Mouse (Mus musculus) bone marrow, adult 2 months (tissue): Measurements from ENCODE around the gene Efna3. TPM values are rescaled to one million over a fixed set of nuclear protein-coding genes. Genes with fewer than 3 reads are reported as not detected.

Experiments
- H3K27ac ChIP-seq: fragments of 200-500 bp; 2 replicates; pipeline ENCODE4 v1.5.1; 2012; ENCODE audit warnings: low read depth, mild to moderate bottlenecking, control low read depth, inconsistent platforms, low read length; ENCODE audit not compliant: control insufficient read depth, poor library complexity, insufficient read depth
- H3K4me1 ChIP-seq: fragments of 200-500 bp; 2 replicates; pipeline ENCODE4 v1.6.1; 2011; ENCODE audit warnings: low read length; ENCODE audit not compliant: control insufficient read depth, insufficient read depth
- H3K4me3 ChIP-seq: fragments of 200-500 bp; replicated peaks from 2 replicates; pipeline ENCODE3; 2011; ENCODE audit warnings: mild to moderate bottlenecking, low read depth, low read length, control low read depth; ENCODE audit not compliant: control insufficient read depth
- CTCF ChIP-seq: fragments of 200-500 bp; IDR thresholded peaks from 2 replicates; pipeline ENCODE4 v1.5.1; 2011; ENCODE audit warnings: low read length, control low read depth; ENCODE audit not compliant: control insufficient read depth, insufficient read depth
- POLR2A ChIP-seq: fragments of 200-500 bp; IDR thresholded peaks from 2 replicates; pipeline ENCODE4 v1.6.1; 2011; ENCODE audit warnings: low read depth, mild to moderate bottlenecking, control low read depth, low read length, borderline replicate concordance; ENCODE audit not compliant: control insufficient read depth
- WGBS: fragments of 180-500 bp; shearing (Covaris S2); methylation state at CpG from one replicate; pipeline ENCODE4 v1.1.7; 2018; 5-methylcytosine and 5-hydroxymethylcytosine counted together
- polyA plus RNA-seq: library from polyadenylated mRNA; stranded (reverse); fragments of >200 nt; gene quantifications from 2 replicates; pipeline ENCODE4 v1.2.4, GENCODE M21; 2011; ENCODE audit warnings: low replicate concordance; ENCODE audit not compliant: missing spikeins, insufficient read depth, insufficient read length

Efna3 gene
- polyA plus RNA-seq, 1 experiment = 2.7 TPM

DNA sequence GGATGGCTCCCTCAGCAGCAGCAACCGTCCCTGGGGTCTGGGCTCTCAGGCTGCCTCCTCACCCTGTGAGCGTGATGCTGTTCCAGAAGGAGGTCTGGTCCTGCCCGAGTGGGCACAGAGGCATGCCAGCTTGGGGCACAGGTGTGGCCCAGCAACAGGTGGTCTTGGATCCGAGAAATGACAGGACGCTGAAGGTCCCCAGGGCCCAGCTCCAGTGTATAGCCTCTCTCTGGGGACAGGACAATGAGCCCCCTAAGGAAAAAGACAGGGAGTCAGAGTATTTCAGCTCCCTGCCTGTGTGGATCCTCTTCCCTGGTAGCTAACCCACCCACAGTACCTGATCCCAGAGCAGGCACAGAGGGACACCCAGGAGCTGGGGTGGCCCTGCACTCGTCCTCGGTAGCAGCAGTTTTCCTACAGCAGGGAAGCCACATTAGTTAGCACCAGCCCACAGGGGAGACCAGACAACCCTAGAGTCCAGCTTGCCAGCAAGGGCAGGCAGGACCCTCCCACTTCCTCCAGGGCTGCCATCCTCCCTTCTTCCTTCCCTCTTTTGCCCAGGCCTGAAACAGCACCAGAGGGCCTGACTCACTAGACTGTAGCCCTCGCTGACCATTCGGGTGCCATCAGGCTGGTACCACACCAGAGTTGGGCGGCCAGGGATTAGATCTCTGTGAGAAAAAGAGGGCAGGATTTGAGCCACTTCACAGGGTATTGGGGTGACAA is 24.2 kb upstream of the Efna3 start:
- Histone ChIP-seq H3K27ac (peak overlapping the region; percentile 41; the same call in 1 of the 2 replicates), H3K4me3 (no peak overlapping the region), H3K4me1 (peaks cover 10% of the 10 kb centered on the region)
- WGBS = 41% methylated on average over 10 of the region's 10 CpGs
- TF ChIP-seq CTCF (no peak), POLR2A (no peak)

DNA sequence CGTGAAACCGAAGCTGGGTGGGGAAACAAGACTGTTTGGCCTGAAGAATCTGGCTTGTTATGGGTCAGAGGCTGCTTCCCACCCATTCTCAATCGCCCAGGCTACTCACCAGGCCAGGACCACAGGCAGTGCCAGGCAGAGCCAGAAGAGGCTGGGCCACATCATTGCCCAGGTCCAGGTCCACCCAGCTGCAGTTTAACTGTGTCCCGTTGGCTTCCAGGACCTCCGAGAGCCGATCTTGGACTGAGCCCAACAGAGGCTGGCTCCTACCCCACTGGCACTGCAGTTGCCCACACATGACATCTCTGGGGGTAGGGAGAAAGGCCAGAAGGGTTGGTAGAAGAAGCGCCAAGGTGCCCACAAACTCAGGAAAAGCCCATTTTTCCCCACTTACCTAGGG is 20.5 kb upstream of the Efna3 start:
- whole genome bisulfite sequencing = 81% methylated on average over 7 of the region's 7 CpGs
- Histone ChIP-seq H3K4me3 (no peak overlapping the region), H3K4me1 (peaks cover 4% of the 10 kb centered on the region), H3K27ac (no peak overlapping the region)
- no peak for TF ChIP-seq CTCF
- TF ChIP-seq POLR2A = no peak

DNA sequence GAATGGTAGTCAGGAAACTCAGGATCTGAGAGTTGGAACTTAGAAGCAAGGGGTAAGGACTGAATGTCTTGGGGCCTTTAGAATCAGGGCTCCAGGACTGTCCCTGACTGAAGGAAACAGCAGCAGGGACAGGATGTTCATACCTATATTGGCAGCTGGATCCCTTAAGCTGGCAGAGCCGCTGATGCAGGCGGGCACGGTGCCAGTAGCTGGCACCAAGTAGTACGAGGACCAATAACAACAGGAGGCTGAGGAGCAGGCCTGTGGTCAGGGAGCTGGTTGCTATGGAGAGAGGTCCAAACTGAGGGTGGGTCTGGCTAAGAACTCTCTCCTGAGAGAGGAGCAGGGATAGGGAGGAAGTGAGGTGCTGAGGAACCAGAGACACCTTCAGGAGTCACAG is 19.0 kb upstream of the Efna3 start:
- TF ChIP-seq CTCF = no peak
- no peak for TF ChIP-seq POLR2A
- 74% methylated on average over 4 of the region's 4 CpGs for WGBS
- Histone ChIP-seq H3K4me1 (peaks cover 2% of the 10 kb centered on the region; the same call in 1 of the 2 replicates), H3K27ac (no peak overlapping the region), H3K4me3 (no peak overlapping the region)

DNA sequence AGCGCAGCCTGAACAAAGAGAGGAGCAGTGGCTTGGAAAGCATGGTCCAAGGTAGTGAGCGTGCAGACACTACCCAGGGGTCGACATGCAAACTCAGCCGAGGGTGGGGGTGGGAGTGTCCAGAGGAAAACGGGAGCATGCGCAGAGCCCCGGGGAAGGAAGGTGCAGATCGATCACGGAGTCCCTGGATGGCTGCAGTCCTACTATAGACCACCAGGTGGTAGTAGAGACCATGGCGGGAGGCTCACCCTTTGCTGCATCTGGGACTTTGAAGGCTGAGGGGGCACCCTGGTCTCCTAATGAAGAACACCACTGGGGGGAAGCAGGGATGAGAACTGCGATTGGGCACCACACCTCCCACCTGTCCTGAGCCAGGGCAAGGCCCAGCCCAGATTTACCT is 17.7 kb upstream of the Efna3 start:
- 14% methylated on average over 11 of the region's 11 CpGs for WGBS
- no peaks in the 10 kb centered on the region for H3K4me1 ChIP-seq
- TF ChIP-seq CTCF (peak; percentile 97), POLR2A (no peak)
- no peak overlapping the region for H3K4me3 ChIP-seq
- no peak overlapping the region for H3K27ac ChIP-seq

DNA sequence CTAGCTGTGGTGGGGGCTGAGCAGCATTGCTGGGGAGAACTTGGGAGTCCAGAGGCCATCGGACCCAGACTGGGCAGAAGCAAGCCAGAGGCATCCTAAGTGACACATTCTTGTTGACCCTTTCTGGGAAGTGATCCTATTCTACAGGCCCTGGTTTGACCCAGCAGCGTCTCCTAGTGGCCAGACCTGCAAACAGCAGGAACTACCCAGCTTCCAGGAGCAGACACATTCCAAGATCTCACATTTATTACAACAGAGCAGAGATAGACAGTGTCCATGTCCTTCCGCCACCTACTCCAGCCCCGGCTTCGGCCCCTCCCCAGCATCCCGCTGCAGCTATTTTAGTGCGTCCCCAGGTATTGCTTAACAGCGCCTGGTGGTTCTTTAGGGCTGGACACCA is 16.7 kb upstream of the Efna3 start:
- TF ChIP-seq CTCF (peak; percentile 90), POLR2A (no peak)
- H3K27ac ChIP-seq = no peak overlapping the region; the same call in 1 of the 2 replicates
- H3K4me3 ChIP-seq = no peak overlapping the region
- 33% methylated on average over 8 of the region's 8 CpGs for WGBS
- H3K4me1 ChIP-seq = no peaks in the 10 kb centered on the region

DNA sequence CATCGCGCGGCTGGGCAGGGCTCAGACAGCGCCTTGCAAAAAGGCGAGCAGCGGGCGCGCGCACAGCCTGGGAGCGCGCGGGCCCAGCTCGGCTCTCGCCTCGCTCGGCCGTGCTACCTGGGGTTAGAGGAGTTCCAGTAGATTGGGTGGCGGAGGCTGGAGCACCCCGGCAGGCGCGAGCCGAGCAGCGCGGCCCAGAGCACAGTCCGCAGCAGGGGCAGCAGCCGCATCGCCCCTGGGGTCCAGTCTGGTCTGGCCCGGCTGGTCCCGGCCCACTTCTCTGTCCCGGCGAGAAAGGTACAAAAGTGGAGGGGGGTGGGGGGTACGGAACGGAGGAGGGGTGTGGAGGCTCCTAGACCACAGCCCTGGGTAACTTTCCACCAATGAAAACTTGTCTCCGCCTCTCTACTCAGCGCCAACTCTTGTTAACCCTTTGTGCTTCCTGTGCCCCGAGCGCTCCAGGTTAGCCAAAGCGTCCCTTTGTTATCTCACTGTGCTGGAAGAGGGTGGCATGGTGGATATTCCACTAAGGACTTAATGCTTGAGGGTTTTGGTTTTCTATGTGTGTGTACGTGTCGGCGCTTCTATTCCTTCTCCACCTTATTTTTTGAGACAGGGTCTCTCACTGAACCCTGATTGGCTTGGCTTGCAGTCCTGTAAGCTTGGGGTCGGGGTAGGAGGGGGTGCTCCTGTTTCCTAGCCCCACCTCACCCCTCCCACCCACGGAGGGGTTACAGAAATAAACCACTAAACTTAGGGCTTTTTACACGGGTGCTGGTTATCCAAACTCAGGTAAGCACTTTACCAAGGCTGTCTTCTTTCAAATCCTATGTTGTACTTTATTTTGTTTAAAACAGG is 15.2 kb upstream of the Efna3 start, which contains the start of gene Efna4:
Gene Efna4, minus strand, starts transcription at position 308 of the 858 bp plus-strand sequence.
- 2% methylated on average over 44 of the region's 44 CpGs for WGBS
- Histone ChIP-seq H3K4me1 (no peaks in the 10 kb centered on the region), H3K4me3 (peak within 1 kb of the TSS; percentile 37), H3K27ac (no peak within 1 kb of the TSS; the same call in 1 of the 2 replicates)
- no peak for TF ChIP-seq POLR2A
- no peak for TF ChIP-seq CTCF

DNA sequence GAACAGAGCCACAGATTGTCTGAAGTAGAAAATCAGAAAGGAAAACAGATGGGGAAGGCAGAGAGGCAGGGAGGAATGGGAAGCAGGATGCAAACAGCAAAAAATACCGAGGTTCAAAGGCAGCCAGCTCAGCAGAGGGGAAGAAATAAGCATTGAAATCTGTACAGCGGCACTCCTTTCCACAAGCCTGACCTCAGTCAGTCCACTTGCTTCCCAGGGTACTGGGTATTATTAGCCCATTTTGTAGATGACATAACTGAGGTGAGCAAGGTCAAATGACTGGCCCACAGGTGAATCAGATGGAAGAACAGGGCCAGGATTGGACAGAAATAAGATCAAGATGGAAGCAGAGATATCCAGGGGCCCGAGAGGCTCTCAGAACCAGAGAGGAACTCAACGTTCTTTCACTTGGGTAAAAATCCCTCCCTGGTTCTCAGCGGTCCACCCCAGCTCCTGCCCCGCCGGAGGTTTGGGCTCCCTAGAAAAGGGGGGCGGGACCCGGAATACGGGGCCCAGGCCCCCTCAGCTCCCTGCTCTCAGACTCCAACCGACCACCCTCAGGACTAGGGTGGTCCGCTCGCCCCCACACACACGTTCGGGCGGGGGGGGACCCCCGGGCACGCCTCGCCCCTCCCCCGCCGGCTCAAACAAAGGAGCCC is 14.4 kb upstream of the Efna3 start:
- Histone ChIP-seq H3K4me3 (no peak overlapping the region), H3K27ac (no peak overlapping the region; the same call in 1 of the 2 replicates), H3K4me1 (no peaks in the 10 kb centered on the region)
- WGBS = 2% methylated on average over 21 of the region's 21 CpGs
- TF ChIP-seq CTCF = no peak
- no peak for TF ChIP-seq POLR2A

DNA sequence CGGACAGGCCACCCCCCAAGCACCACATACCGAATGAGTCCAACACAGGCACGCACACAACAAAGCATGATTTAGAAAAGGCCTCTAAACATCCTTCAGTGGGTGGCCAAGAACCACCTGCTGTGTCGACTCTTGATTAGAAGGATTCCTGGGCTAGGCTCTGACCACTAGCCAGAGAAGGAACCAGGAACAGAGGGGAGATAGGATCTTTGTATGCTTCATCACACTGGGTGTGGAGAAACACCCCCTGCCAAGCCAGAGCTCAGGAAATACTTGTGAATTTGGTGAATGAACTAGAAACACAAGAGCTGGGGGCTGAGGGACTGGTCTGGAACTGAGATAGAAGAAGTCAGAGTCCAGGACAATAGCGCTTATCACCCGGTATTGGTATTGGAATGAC is 13.8 kb upstream of the Efna3 start:
- Histone ChIP-seq H3K27ac (no peak overlapping the region), H3K4me3 (no peak overlapping the region), H3K4me1 (no peaks in the 10 kb centered on the region)
- 57% methylated on average over 6 of the region's 6 CpGs for WGBS
- TF ChIP-seq POLR2A = no peak
- TF ChIP-seq CTCF = no peak
